Mouse (Mus musculus) MEL (cell line): ENCODE data around the gene Myocd. TPM values are rescaled to one million over a fixed set of nuclear protein-coding genes. Genes with fewer than 3 reads are reported as not detected.

Experiments used
- DNase-seq: peaks from one replicate; pipeline ENCODE4 v3.0.0; 2011; ENCODE audit warnings: low read depth, low spot score
- H3K27ac ChIP-seq: 2 replicates; pipeline ENCODE4 v1.5.1; 2012; ENCODE audit warnings: low read depth, mild to moderate bottlenecking, control low read depth, low read length, moderate library complexity; ENCODE audit not compliant: control insufficient read depth
- H3K27me3 ChIP-seq, 2 experiments: fragments of 150-350 bp in 1 of 2; sonication (generic) in 1 of 2; 2 replicates each; pipeline ENCODE4 v1.6.1; 2012; ENCODE audit warnings: low read length in 2 of 2, mild to moderate bottlenecking in 2 of 2, improper control_type of control experiment in 1 of 2, moderate library complexity in 1 of 2; ENCODE audit not compliant: insufficient read depth in 2 of 2, control insufficient read depth in 1 of 2
- H3K36me3 ChIP-seq, 2 experiments: 2 replicates each; pipeline ENCODE4 v1.6.1; 2012 to 2014; ENCODE audit warnings: low read length in 2 of 2, improper control_type of control experiment in 1 of 2, inconsistent platforms in 1 of 2, mild to moderate bottlenecking in 1 of 2; ENCODE audit not compliant: insufficient read depth in 2 of 2, control insufficient read depth in 1 of 2
- H3K4me1 ChIP-seq, 2 experiments: fragments of 150-350 bp in 1 of 2; sonication (generic) in 1 of 2; 2 replicates each; pipeline ENCODE4 v1.6.1; 2012; ENCODE audit warnings: low read length in 2 of 2, improper control_type of control experiment in 1 of 2, mild to moderate bottlenecking in 1 of 2; ENCODE audit not compliant: insufficient read depth in 2 of 2, control insufficient read depth in 1 of 2
- H3K4me3 ChIP-seq, 2 experiments: fragments of 150-350 bp in 1 of 2; sonication (generic) in 1 of 2; 2 replicates each; pipeline ENCODE4 v1.5.1; 2012; ENCODE audit warnings: low read depth in 2 of 2, low read length in 2 of 2, mild to moderate bottlenecking in 2 of 2, moderate library complexity in 2 of 2, control low read depth in 1 of 2, improper control_type of control experiment in 1 of 2; ENCODE audit not compliant: control insufficient read depth in 1 of 2, insufficient read depth in 1 of 2
- H3K79me2 ChIP-seq: 2 replicates; pipeline ENCODE4 v1.6.1; 2012; ENCODE audit warnings: mild to moderate bottlenecking, low read length, moderate library complexity; ENCODE audit not compliant: control insufficient read depth, poor library complexity, insufficient read depth
- H3K9ac ChIP-seq: 2 replicates; pipeline ENCODE4 v1.6.1; 2012; ENCODE audit warnings: low read depth, mild to moderate bottlenecking, control low read depth, low read length, moderate library complexity; ENCODE audit not compliant: control insufficient read depth, poor library complexity, severe bottlenecking
- H3K9me3 ChIP-seq: fragments of 150-350 bp; sonication (generic); replicated peaks from 2 replicates; pipeline ENCODE4 v1.6.1; 2012; ENCODE audit warnings: mild to moderate bottlenecking, low read length, improper control_type of control experiment, moderate library complexity; ENCODE audit not compliant: insufficient read depth
- BHLHE40 ChIP-seq: IDR thresholded peaks from 2 replicates; pipeline ENCODE4 v1.6.1; 2012; ENCODE audit warnings: low read depth, mild to moderate bottlenecking, inconsistent platforms, low read length, improper control_type of control experiment, borderline replicate concordance
- CHD1 ChIP-seq: IDR thresholded peaks from 2 replicates; pipeline ENCODE4 v1.6.1; 2012; ENCODE audit warnings: low read depth, mild to moderate bottlenecking, inconsistent platforms, low read length, improper control_type of control experiment
- CHD2 ChIP-seq: IDR thresholded peaks from 2 replicates; pipeline ENCODE4 v1.6.1; 2011; ENCODE audit warnings: low read length, improper control_type of control experiment
- CTCF ChIP-seq, 3 experiments: IDR thresholded peaks in 2 of 3; conservative IDR thresholded peaks in 1 of 3; 2 replicates each; pipeline ENCODE4 v1.5.1; 2011 to 2012; ENCODE audit warnings: low read length in 3 of 3, low read depth in 2 of 3, mild to moderate bottlenecking in 2 of 3, improper control_type of control experiment in 1 of 3, inconsistent platforms in 1 of 3, mixed read lengths in 1 of 3, moderate library complexity in 1 of 3; ENCODE audit not compliant: control insufficient read depth in 1 of 3, insufficient read depth in 1 of 3, poor library complexity in 1 of 3, severe bottlenecking in 1 of 3
- E2F4 ChIP-seq: IDR thresholded peaks from 2 replicates; pipeline ENCODE4 v1.6.1; 2011; ENCODE audit warnings: low read depth, low read length, improper control_type of control experiment, borderline replicate concordance
- ELF1 ChIP-seq: IDR thresholded peaks from 2 replicates; pipeline ENCODE4 v1.6.1; 2014; ENCODE audit warnings: low read depth, mild to moderate bottlenecking, inconsistent platforms, low read length, improper control_type of control experiment, moderate library complexity
- EP300 ChIP-seq, 2 experiments: IDR thresholded peaks; 2 replicates each; pipeline ENCODE4 v1.6.1; 2011; ENCODE audit warnings: improper control_type of control experiment in 2 of 2, low read length in 2 of 2, low read depth in 1 of 2, mild to moderate bottlenecking in 1 of 2
- ETS1 ChIP-seq: IDR thresholded peaks from 2 replicates; pipeline ENCODE4 v1.6.1; 2012; ENCODE audit warnings: low read depth, mild to moderate bottlenecking, inconsistent platforms, low read length, improper control_type of control experiment, moderate library complexity
- GATA1 ChIP-seq: IDR thresholded peaks from 2 replicates; pipeline ENCODE4 v1.6.1; 2011; ENCODE audit warnings: low read depth, low read length, improper control_type of control experiment
- HCFC1 ChIP-seq: IDR thresholded peaks from 2 replicates; pipeline ENCODE4 v1.6.1; 2012; ENCODE audit warnings: low read depth, mild to moderate bottlenecking, inconsistent platforms, low read length, improper control_type of control experiment, moderate library complexity
- KAT2A ChIP-seq: conservative IDR thresholded peaks from 2 replicates; pipeline ENCODE4 v1.6.1; 2012; ENCODE audit warnings: low read depth, low read length, improper control_type of control experiment, inconsistent platforms
- MAFK ChIP-seq: IDR thresholded peaks from 2 replicates; pipeline ENCODE4 v1.6.1; 2011; ENCODE audit warnings: low read depth, mild to moderate bottlenecking, low read length, improper control_type of control experiment, borderline replicate concordance
- MAZ ChIP-seq: IDR thresholded peaks from 2 replicates; pipeline ENCODE4 v1.6.1; 2012; ENCODE audit warnings: low read depth, mild to moderate bottlenecking, inconsistent platforms, low read length, improper control_type of control experiment
- MEF2A ChIP-seq: IDR thresholded peaks from 2 replicates; pipeline ENCODE4 v1.6.1; 2014; ENCODE audit warnings: low read depth, mild to moderate bottlenecking, inconsistent platforms, low read length, improper control_type of control experiment; ENCODE audit not compliant: poor library complexity, insufficient replicate concordance, severe bottlenecking; ENCODE audit errors: extremely low read depth
- MYC ChIP-seq: IDR thresholded peaks from 2 replicates; pipeline ENCODE4 v1.6.1; 2011; ENCODE audit warnings: low read depth, mild to moderate bottlenecking, low read length, improper control_type of control experiment, moderate library complexity
- NELFE ChIP-seq: IDR thresholded peaks from 2 replicates; pipeline ENCODE4 v1.6.1; 2011; ENCODE audit warnings: low read depth, low read length, improper control_type of control experiment
- POLR2AphosphoS5 ChIP-seq: IDR thresholded peaks from 2 replicates; pipeline ENCODE4 v1.6.1; 2012; ENCODE audit warnings: low read depth, borderline replicate concordance, mild to moderate bottlenecking, inconsistent platforms, low read length, moderate library complexity, mixed read lengths
- RCOR1 ChIP-seq: IDR thresholded peaks from 2 replicates; pipeline ENCODE4 v1.6.1; 2012; ENCODE audit warnings: low read depth, mild to moderate bottlenecking, inconsistent platforms, low read length, improper control_type of control experiment
- SIN3A ChIP-seq: IDR thresholded peaks from 2 replicates; pipeline ENCODE4 v1.6.1; 2012; ENCODE audit warnings: low read length, improper control_type of control experiment, inconsistent platforms
- SMC3 ChIP-seq: IDR thresholded peaks from 2 replicates; pipeline ENCODE4 v1.6.1; 2011; ENCODE audit warnings: low read depth, low read length, improper control_type of control experiment
- TBP ChIP-seq: IDR thresholded peaks from 2 replicates; pipeline ENCODE4 v1.8.0; 2011; ENCODE audit warnings: low read depth, low read length, improper control_type of control experiment
- UBTF ChIP-seq: IDR thresholded peaks from 2 replicates; pipeline ENCODE4 v1.6.1; 2012; ENCODE audit warnings: low read depth, mild to moderate bottlenecking, inconsistent platforms, low read length, improper control_type of control experiment, moderate library complexity, borderline replicate concordance; ENCODE audit not compliant: insufficient read depth
- USF1 ChIP-seq: IDR thresholded peaks from 2 replicates; pipeline ENCODE4 v1.6.1; 2014; ENCODE audit warnings: low read depth, mild to moderate bottlenecking, inconsistent platforms, low read length, improper control_type of control experiment, moderate library complexity
- ZKSCAN1 ChIP-seq: IDR thresholded peaks from 2 replicates; pipeline ENCODE4 v1.6.1; 2012; ENCODE audit warnings: low read depth, mild to moderate bottlenecking, inconsistent platforms, low read length, improper control_type of control experiment, moderate library complexity
- ZMIZ1 ChIP-seq: IDR thresholded peaks from 2 replicates; pipeline ENCODE4 v1.6.1; 2012; ENCODE audit warnings: low read depth, mild to moderate bottlenecking, inconsistent platforms, low read length, improper control_type of control experiment, moderate library complexity
- polyA plus RNA-seq, 2 experiments: library from polyadenylated mRNA; stranded (reverse) in 1 of 2; unstranded in 1 of 2; fragments of >175 nt in 1 of 2; fragments of >200 nt in 1 of 2; gene quantifications; 2 replicates each; pipeline versions ENCODE4 v1.2.1 to v1.2.4; 2012; ENCODE audit warnings: low replicate concordance in 2 of 2, low read depth in 1 of 2; ENCODE audit not compliant: insufficient read length in 2 of 2, insufficient read depth in 1 of 2, missing spikeins in 1 of 2
- total RNA-seq: library from RNA; depleted of rRNA; stranded (reverse); fragments of 300-350 nt; gene quantifications from 2 replicates; pipeline ENCODE4 v1.2.3, GENCODE M21; 2012

Myocd gene
- total and polyA plus RNA-seq, 3 experiments, result not detected

DNA sequence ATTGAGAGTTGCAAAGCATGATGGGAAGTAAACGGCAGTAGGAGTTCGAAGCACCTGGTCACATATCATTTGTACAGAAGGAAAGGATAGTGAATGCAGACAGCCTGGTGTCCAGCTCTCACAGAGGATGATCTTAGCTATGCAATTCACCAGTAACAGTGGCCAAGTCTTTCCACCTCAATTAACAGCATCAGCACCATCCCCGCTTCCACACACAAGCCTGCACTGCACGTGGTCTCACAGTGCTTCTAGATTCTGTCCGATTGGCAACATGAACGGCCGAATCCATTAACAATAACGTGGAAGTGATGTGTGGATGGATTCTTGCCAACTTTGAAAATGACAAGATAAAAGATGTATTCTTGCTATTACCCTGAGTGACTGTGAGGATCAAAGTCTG is 17.9 kb upstream of the Myocd start:
- H3K4me1 ChIP-seq, result no peaks in the 10 kb centered on the region
- no peak overlapping the region for H3K4me3 ChIP-seq
- no peaks in the 10 kb centered on the region for H3K9me3 ChIP-seq
- no peak for DNase-seq
- no peak overlapping the region for H3K27ac ChIP-seq
- TF ChIP-seq ZMIZ1 (no peak), MAFK (no peak), HCFC1 (no peak), EP300 (IDR thresholded peaks at IDR 0.05; ENCODE audit: low read depth in 1 of 2, low read length in 2 of 2) (no peak)
- no peaks in the 10 kb centered on the region for H3K27me3 ChIP-seq
- H3K36me3 ChIP-seq, result no peaks in the 10 kb centered on the region
- H3K79me2 ChIP-seq, result no peaks in the 10 kb centered on the region
- no peak overlapping the region for H3K9ac ChIP-seq

- no peak overlapping the region for H3K4me3 ChIP-seq
- no peaks in the 10 kb centered on the region for H3K9me3 ChIP-seq
- TF ChIP-seq SIN3A (no peak), GATA1 (no peak), ZKSCAN1 (no peak), NELFE (no peak), E2F4 (no peak), CHD1 (no peak), BHLHE40 (no peak), HCFC1 (no peak), MYC (no peak), MAFK (no peak), MEF2A (no peak)
- no peaks in the 10 kb centered on the region for H3K36me3 ChIP-seq
- H3K9ac ChIP-seq, result no peak overlapping the region
- no peak overlapping the region for H3K27ac ChIP-seq
- H3K27me3 ChIP-seq, result no peaks in the 10 kb centered on the region
- no peaks in the 10 kb centered on the region for H3K4me1 ChIP-seq
- no peaks in the 10 kb centered on the region for H3K79me2 ChIP-seq
- DNase-seq, result no peak
Measured at GRCm38 (mm10) chr11:65286211-65286610, 16.4 kb upstream of the Myocd start.

- Histone ChIP-seq H3K27ac (no peak overlapping the region), H3K27me3 (no peaks in the 10 kb centered on the region), H3K9ac (no peak overlapping the region), H3K36me3 (no peaks in the 10 kb centered on the region), H3K79me2 (no peaks in the 10 kb centered on the region)
- TF ChIP-seq CTCF (IDR thresholded peaks at IDR 0.05 in 2 of 3, conservative IDR thresholded peaks at IDR 0.05 in 1 of 3; ENCODE audit: control insufficient read depth in 1 of 3, insufficient read depth in 1 of 3, low read depth in 2 of 3, low read length in 3 of 3, poor library complexity in 1 of 3, severe bottlenecking in 1 of 3), result no peak
- no peak for TF ChIP-seq USF1
- TF ChIP-seq UBTF, result no peak
- TF ChIP-seq KAT2A, result no peak
- no peak for TF ChIP-seq MEF2A
- TF ChIP-seq ZMIZ1, result no peak
- TF ChIP-seq ETS1, result no peak
- no peak for TF ChIP-seq EP300 (IDR thresholded peaks at IDR 0.05; ENCODE audit: low read depth in 1 of 2, low read length in 2 of 2)
- TF ChIP-seq E2F4, result no peak
- TF ChIP-seq SMC3, result no peak
- TF ChIP-seq CHD2, result no peak
- TF ChIP-seq MYC, result no peak
- no peak for TF ChIP-seq MAZ
- TF ChIP-seq GATA1, result no peak
- TF ChIP-seq SIN3A, result no peak
- TF ChIP-seq POLR2AphosphoS5, result no peak
- TF ChIP-seq TBP, result no peak
- no peak for TF ChIP-seq RCOR1
- TF ChIP-seq ELF1, result no peak
- TF ChIP-seq BHLHE40, result no peak
- TF ChIP-seq, all 39 proteins: peak for 0
- H3K4me1 ChIP-seq, result no peaks in the 10 kb centered on the region
- no peak for DNase-seq
- no peaks in the 10 kb centered on the region; the same call in 1 of the 2 replicates for H3K9me3 ChIP-seq
- H3K4me3 ChIP-seq, result no peak overlapping the region
Measured at GRCm38 (mm10) chr11:65275441-65275840, 5.7 kb upstream of the Myocd start.
